Mouse (Mus musculus): ENCODE measurements around the gene Cmtm5.

- no peak for TF ChIP-seq CTCF (IDR thresholded peaks at IDR 0.05; ENCODE audit: low read depth, low read length)
- TF ChIP-seq POLR2A (IDR thresholded peaks at IDR 0.05; ENCODE audit: extremely low read depth, insufficient read depth, low read length), result no peak
Observed at GRCm38 (mm10) chr14:54892200-54892599, 43.9 kb upstream of the Cmtm5 start, which contains the start of gene Pabpn1.
